Comparison of ENCODE assay signal across 10 mouse cellular contexts in genomic region chr12:105022141-105022540, GRCm38 (mm10). TPM values are rescaled to one million over a fixed set of nuclear protein-coding genes. Genes with fewer than 3 reads are reported as not detected.
A peak's percentile ranks its signal among the peaks of the same experiment; 100 is the strongest.
DNase-seq lines count a peak whose midpoint lies in the region; ATAC-seq and TF ChIP-seq lines count a peak whose summit lies in the region.
"Had no signal": no experiment of that assay in that cellular context is flagged by ENCODE, and none has a peak within 500 bp of the region (broad histone marks: within the 10 kb centered on the region; RNA-seq: fewer than 3 reads in every experiment).

No protein-coding gene starts in this region.

- WGBS in forebrain, postnatal 0 days: 70% methylated on average over 7 of the region's 7 CpGs

- no peak overlapping the region for H3K9ac ChIP-seq in forebrain, postnatal 0 days
- H3K9ac ChIP-seq: limb, embryonic 12.5 days had no signal

- peaks cover 11% of the 10 kb centered on the region for H3K36me3 ChIP-seq in megakaryocyte, embryonic 14.5 days (replicated peaks; ENCODE audit: low read length)
- H3K36me3 ChIP-seq in forebrain, postnatal 0 days (ENCODE audit: insufficient read depth): no peaks in the 10 kb centered on the region

- no peaks in the 10 kb centered on the region for H3K27me3 ChIP-seq in megakaryocyte, embryonic 14.5 days (replicated peaks)
- H3K27me3 ChIP-seq in forebrain, postnatal 0 days (ENCODE audit: insufficient read depth, low read length): no peaks in the 10 kb centered on the region
- H3K27me3 ChIP-seq: limb, embryonic 12.5 days; Patski had no signal

- peak; percentile 78 for DNase-seq in ES-CJ7 (ENCODE audit: low read depth, low spot score)
- DNase-seq in thymus, postnatal 14 days: peak; percentile 72
- no peak for DNase-seq in forebrain, postnatal 0 days
- no peak for DNase-seq in gastrocnemius, postnatal 36 days
- DNase-seq: lung, postnatal 4 days had no signal

- H3K4me1 ChIP-seq in megakaryocyte, embryonic 14.5 days: peaks cover 96% of the 10 kb centered on the region
- no peaks in the 10 kb centered on the region for H3K4me1 ChIP-seq in forebrain, postnatal 0 days (ENCODE audit: insufficient read depth)

- H3K4me2 ChIP-seq in forebrain, postnatal 0 days (ENCODE audit: low read depth): no peak overlapping the region
- H3K4me2 ChIP-seq: limb, embryonic 12.5 days had no signal

- H3K27ac ChIP-seq in forebrain, postnatal 0 days (ENCODE audit: low read depth, low read length): no peak overlapping the region
- H3K27ac ChIP-seq: limb, embryonic 12.5 days had no signal

- intact Hi-C loops in gastrocnemius, postnatal 36 days (cut with DNase I): loop anchor here (10.0 kb wide), 1 partner anchor 197 kb away; no protein-coding TSS in a partner anchor

- H3K9me3 ChIP-seq in megakaryocyte, embryonic 14.5 days: peaks cover 11% of the 10 kb centered on the region
- H3K9me3 ChIP-seq in forebrain, postnatal 0 days (ENCODE audit: low read length): no peaks in the 10 kb centered on the region

- ATAC-seq in megakaryocyte, adult 5-6 weeks (ENCODE audit: poor library complexity, severe bottlenecking): no peak
- ATAC-seq in inflammation-experienced regulatory T-cells, adult 6 months: peak; percentile 34
- ATAC-seq in forebrain, postnatal 0 days: no peak
- ATAC-seq: Patski had no signal

- TF ChIP-seq CTCF in forebrain, postnatal 0 days (IDR thresholded peaks at IDR 0.05; ENCODE audit: low read depth): no peak

- peak overlapping the region; percentile 89 for H3K4me3 ChIP-seq in megakaryocyte, embryonic 14.5 days (replicated peaks)
- H3K4me3 ChIP-seq in forebrain, postnatal 0 days (ENCODE audit: low read depth, low read length): no peak overlapping the region
- H3K4me3 ChIP-seq: limb, embryonic 12.5 days had no signal

RNA-seq across cellular contexts. Expression of gene Glrx5, which starts 10.3 kb away (rescaled TPM):
- 46.1 and 131 TPM in 2 replicates for polyA plus RNA-seq in megakaryocyte, embryonic 14.5 days (2012; ENCODE audit: insufficient read depth, low replicate concordance)
- total RNA-seq in megakaryocyte, adult 5-6 weeks (2015): 24.8 and 35.1 TPM in 2 replicates
- total RNA-seq in megakaryocyte, adult 5-6 weeks (2017): 10.0 and 10.7 TPM in 2 replicates
- polyA plus RNA-seq in inflammation-experienced regulatory T-cells, adult 6 months (2017; shearing (Covaris generic)): 1 to 10 TPM; 4.0 to 6.9 (median 6.6) TPM
- total RNA-seq in forebrain, postnatal 0 days (2014; rRNA removed): 47.4 and 84.5 TPM in 2 replicates
- 177 and 205 TPM in 2 replicates for polyA plus RNA-seq in forebrain, postnatal 0 days (2015; fragmentation: Nextera tagmentation; extraction: Ambion mirVana)
- total RNA-seq in gastrocnemius, postnatal 36 days (2021): 10 to 100 TPM; 57.9 to 61.2 TPM

RNA-seq across cellular contexts. Expression of gene Syne3, which starts 12.5 kb away (rescaled TPM):
- 4.2 and 6.8 TPM in 2 replicates for polyA plus RNA-seq in megakaryocyte, embryonic 14.5 days (2012; ENCODE audit: insufficient read depth, low replicate concordance)
- total RNA-seq in megakaryocyte, adult 5-6 weeks (2015): 14.1 and 17.8 TPM in 2 replicates
- total RNA-seq in megakaryocyte, adult 5-6 weeks (2017): 26.9 and 28.4 TPM in 2 replicates
- polyA plus RNA-seq in inflammation-experienced regulatory T-cells, adult 6 months (2017; shearing (Covaris generic)): 1 to 10 TPM; 2.2 to 5.4 (median 3.0) TPM
- total RNA-seq in forebrain, postnatal 0 days (2014; rRNA removed): 0.92 and 1.8 TPM in 2 replicates
- 0.28 and 0.54 TPM in 2 replicates for polyA plus RNA-seq in forebrain, postnatal 0 days (2015; fragmentation: Nextera tagmentation; extraction: Ambion mirVana)
- 1 to 10 TPM; 3.1 to 3.8 TPM for total RNA-seq in gastrocnemius, postnatal 36 days (2021)

Comparison
In these comparisons a context has a peak if more than half of its experiments do, and no peak if none do; other contexts are left out.
1. DNase-seq: peak in ES-CJ7 (single experiment) and thymus, postnatal 14 days (single experiment); none in forebrain, postnatal 0 days (single experiment) and gastrocnemius, postnatal 36 days (0 of 2).